In the genomic region with DNA sequence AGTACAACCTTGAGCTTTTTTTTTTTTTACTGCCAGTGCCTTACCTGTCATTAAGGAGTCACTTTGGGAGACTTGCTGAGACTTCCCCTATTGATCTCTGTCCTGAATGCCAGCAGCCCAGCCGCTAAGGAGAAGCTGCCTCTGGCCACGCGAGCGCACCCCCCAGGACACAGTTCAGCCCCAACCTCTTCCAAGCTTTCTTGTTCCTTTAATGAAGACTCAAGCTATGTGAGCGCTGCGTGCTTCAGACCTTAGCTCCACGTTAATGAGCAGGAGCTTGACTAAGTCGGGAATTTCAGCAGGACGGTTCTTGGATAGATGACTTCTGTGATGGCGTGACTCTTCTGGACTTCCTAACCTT, we compare ENCODE assay signal across 9 mouse cellular contexts. TPM values are rescaled to one million over a fixed set of nuclear protein-coding genes. Genes with fewer than 3 reads are reported as not detected.
DNase-seq lines count a peak whose midpoint lies in the region; ATAC-seq and TF ChIP-seq lines count a peak whose summit lies in the region.
"Had no signal": no experiment of that assay in that cellular context is flagged by ENCODE, and none has a peak within 500 bp of the region (broad histone marks: within the 10 kb centered on the region; RNA-seq: fewer than 3 reads in every experiment).

No protein-coding gene starts in this region.

- no peak for TF ChIP-seq POLR2A in small intestine, adult 2 months (IDR thresholded peaks at IDR 0.05; ENCODE audit: low read depth, low read length)

- TF ChIP-seq CTCF in kidney, postnatal 0 days (IDR thresholded peaks at IDR 0.05; ENCODE audit: low read depth), result no peak
- TF ChIP-seq CTCF in small intestine, adult 2 months (IDR thresholded peaks at IDR 0.05; ENCODE audit: extremely low read depth, insufficient read length, insufficient replicate concordance, low read depth, low read length), result no peak

- H3K27ac ChIP-seq in kidney, postnatal 0 days, result no peak overlapping the region
- H3K27ac ChIP-seq in forebrain, embryonic 12.5 days, result no peak overlapping the region
- H3K27ac ChIP-seq in limb, embryonic 15.5 days, result no peak overlapping the region
- H3K27ac ChIP-seq in small intestine, adult 2 months (ENCODE audit: insufficient read depth, low read depth, low read length), result no peak overlapping the region

- H3K4me1 ChIP-seq in kidney, postnatal 0 days (replicated peaks; ENCODE audit: insufficient read depth, low read length), result no peaks in the 10 kb centered on the region
- H3K4me1 ChIP-seq in forebrain, embryonic 12.5 days, result 0 out of 2 replicates have a peak, but pooled peaks cover 4% of the 10 kb centered on the region
- H3K4me1 ChIP-seq in limb, embryonic 15.5 days, result 0 out of 2 replicates have a peak, but pooled peaks cover 8% of the 10 kb centered on the region
- peaks cover 3% of the 10 kb centered on the region for H3K4me1 ChIP-seq in small intestine, adult 2 months (ENCODE audit: control insufficient read depth, insufficient read depth, insufficient read length, low read length)

- peak overlapping the region; percentile 43 for H3K4me2 ChIP-seq in kidney, postnatal 0 days (ENCODE audit: low read length)
- peak overlapping the region; percentile 41 for H3K4me2 ChIP-seq in forebrain, embryonic 12.5 days
- peak overlapping the region; percentile 42 for H3K4me2 ChIP-seq in limb, embryonic 15.5 days

- no peak for DNase-seq in kidney, postnatal 0 days (ENCODE audit: low spot score)
- no peak for DNase-seq in kidney, postnatal 25 days
- DNase-seq in thymus, postnatal 10 days (ENCODE audit: low spot score in 2 of 2), result no peak
- DNase-seq in right cerebral cortex, postnatal 36 days (ENCODE audit: low spot score in 2 of 2), result no peak
- no peak for DNase-seq in spleen, postnatal 36 days (ENCODE audit: low spot score in 2 of 2)
- DNase-seq: cerebellum, adult 18-20 months had no signal

- H3K4me3 ChIP-seq in kidney, postnatal 0 days (replicated peaks; ENCODE audit: low read depth, low read length), result no peak overlapping the region; the same call in 1 of the 2 replicates
- no peak overlapping the region for H3K4me3 ChIP-seq in forebrain, embryonic 12.5 days (replicated peaks)
- peak overlapping the region; percentile 20 for H3K4me3 ChIP-seq in limb, embryonic 15.5 days
- H3K4me3 ChIP-seq in small intestine, adult 2 months (ENCODE audit: low read depth, low read length), result peak overlapping the region; percentile 25

- WGBS in kidney, postnatal 0 days, result 18% methylated on average over 10 of the region's 10 CpGs
- 13% methylated on average over 10 of the region's 10 CpGs for WGBS in forebrain, embryonic 12.5 days
- WGBS in limb, embryonic 15.5 days, result 6% methylated on average over 10 of the region's 10 CpGs
- 8% methylated on average over 10 of the region's 10 CpGs for WGBS in small intestine, adult 2 months

- no peaks in the 10 kb centered on the region for H3K9me3 ChIP-seq in kidney, postnatal 0 days (replicated peaks; ENCODE audit: low read length)
- H3K9me3 ChIP-seq in forebrain, embryonic 12.5 days, result no peaks in the 10 kb centered on the region
- no peaks in the 10 kb centered on the region for H3K9me3 ChIP-seq in limb, embryonic 15.5 days

- no peak overlapping the region for H3K9ac ChIP-seq in kidney, postnatal 0 days (ENCODE audit: low read depth, low read length)
- no peak overlapping the region for H3K9ac ChIP-seq in forebrain, embryonic 12.5 days
- H3K9ac ChIP-seq in limb, embryonic 15.5 days, result no peak overlapping the region

- H3K27me3 ChIP-seq in kidney, postnatal 0 days (ENCODE audit: insufficient read depth, low read length), result no peaks in the 10 kb centered on the region
- no peaks in the 10 kb centered on the region for H3K27me3 ChIP-seq in forebrain, embryonic 12.5 days
- no peaks in the 10 kb centered on the region for H3K27me3 ChIP-seq in limb, embryonic 15.5 days
- no peaks in the 10 kb centered on the region for H3K27me3 ChIP-seq in small intestine, adult 2 months (ENCODE audit: control insufficient read depth, insufficient read depth, low read length)

- ATAC-seq in kidney, postnatal 0 days (replicated peaks; ENCODE audit: low FRiP score, low read depth), result no peak
- no peak for ATAC-seq in forebrain, embryonic 12.5 days (ENCODE audit: low FRiP score)
- ATAC-seq in limb, embryonic 15.5 days (ENCODE audit: insufficient number of reproducible peaks, low FRiP score, low TSS enrichment, low read depth), result no peak

- H3K36me3 ChIP-seq in kidney, postnatal 0 days (ENCODE audit: insufficient read depth, low read length), result no peaks in the 10 kb centered on the region
- H3K36me3 ChIP-seq in forebrain, embryonic 12.5 days (replicated peaks), result no peaks in the 10 kb centered on the region
- no peaks in the 10 kb centered on the region for H3K36me3 ChIP-seq in limb, embryonic 15.5 days
- H3K36me3 ChIP-seq in small intestine, adult 2 months (ENCODE audit: control insufficient read depth, insufficient read depth, low read length), result no peaks in the 10 kb centered on the region

RNA-seq across cellular contexts. Expression of a gene that starts 37.9 kb away (rescaled TPM):
- polyA plus RNA-seq in kidney, postnatal 0 days (2015; fragmentation: Nextera tagmentation; extraction: Ambion mirVana), result 5.7 and 6.2 TPM in 2 replicates
- polyA plus RNA-seq in forebrain, embryonic 12.5 days (2016; fragmentation: Nextera tagmentation; extraction: Ambion mirVana), result 6.6 and 6.7 TPM in 2 replicates
- polyA plus RNA-seq in limb, embryonic 15.5 days (2015; fragmentation: Nextera tagmentation; extraction: Ambion mirVana), result 4.0 TPM in 2 replicates
- 0.06 and 0.22 TPM in 2 replicates for polyA plus RNA-seq in small intestine, adult 2 months (2012; rRNA removed)

Comparison
In these comparisons a context has a peak if more than half of its experiments do, and no peak if none do; other contexts are left out.
1. H3K4me3 ChIP-seq: peak in limb, embryonic 15.5 days (single experiment) and small intestine, adult 2 months (single experiment); none in kidney, postnatal 0 days (single experiment) and forebrain, embryonic 12.5 days (single experiment).
2. Peak in every context shown above with its lines, with median percentiles within 50 percentile points of each other: H3K4me2 ChIP-seq.